Mouse (Mus musculus): ENCODE measurements around the gene Psmb6.
A peak's percentile ranks its signal among the peaks of the same experiment; 100 is the strongest.

DNA sequence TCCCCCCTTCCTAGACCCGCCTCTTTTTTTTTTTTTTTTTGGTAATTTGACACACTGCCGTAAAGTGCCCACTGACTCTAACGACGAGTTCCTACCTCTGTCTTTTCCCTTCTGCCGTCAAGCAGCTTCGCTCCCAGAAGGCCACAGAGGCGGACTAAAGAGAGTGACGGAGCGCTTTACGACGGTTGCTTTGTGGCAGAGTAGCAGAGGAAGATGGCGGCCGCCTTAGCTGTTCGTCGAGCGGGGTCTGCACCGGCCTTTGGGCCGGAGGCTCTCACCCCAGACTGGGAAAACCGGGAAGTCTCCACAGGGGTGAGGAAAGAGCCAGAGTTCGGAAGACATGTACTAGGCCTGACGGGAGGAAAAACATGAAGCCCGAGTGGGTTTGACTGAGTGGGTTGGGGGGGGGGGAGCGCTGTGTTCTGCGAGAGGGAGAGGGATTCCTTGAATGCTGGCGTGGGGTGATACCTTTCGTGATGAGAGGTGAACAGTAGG is at the start of gene Psmb6:
- TF ChIP-seq CTCF (IDR thresholded peaks at IDR 0.05; ENCODE audit: borderline replicate concordance, insufficient read depth, low read depth, low read length) (no peak), POLR2A (IDR thresholded peaks at IDR 0.05; ENCODE audit: borderline replicate concordance, insufficient read depth, low read length) (peak; percentile 84; the same call in 1 of the 2 replicates)
